Mouse (Mus musculus) hindlimb bud, embryonic 11.5 days (tissue): ENCODE measurements around the gene Rasa2.
"Not testable (repeated sequence)": the region's sequence is repeated elsewhere in the genome, so short reads cannot be mapped to it uniquely, and the experiment has no call there.

ENCODE experiments used
- DNase-seq: peaks from one replicate; pipeline ENCODE4 v3.0.0-alpha.2; 2012; ENCODE audit warnings: low read depth, low spot score; ENCODE audit errors: extremely low spot score

Rasa2 gene

DNA sequence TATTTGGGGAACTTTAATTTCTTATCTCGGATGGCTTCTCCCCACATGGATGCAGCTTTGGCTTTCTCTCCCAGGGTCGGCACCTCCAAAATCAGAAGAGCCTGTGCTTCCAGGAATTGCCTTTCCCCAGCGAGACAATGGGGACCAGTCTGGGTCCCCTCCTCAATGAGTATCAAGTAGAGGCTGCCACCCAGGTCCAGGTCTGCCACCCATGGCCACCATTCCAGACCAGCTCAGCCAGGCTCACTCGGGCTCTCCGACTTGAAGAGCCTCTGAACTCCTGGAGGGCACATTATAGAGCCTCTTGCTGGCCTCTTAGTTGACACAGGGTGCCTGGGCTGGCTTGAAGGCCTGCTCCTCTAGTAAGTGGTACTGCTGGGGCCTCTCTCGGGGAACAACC, 97.9 kb downstream of the Rasa2 start:
- no peak for DNase-seq

DNA sequence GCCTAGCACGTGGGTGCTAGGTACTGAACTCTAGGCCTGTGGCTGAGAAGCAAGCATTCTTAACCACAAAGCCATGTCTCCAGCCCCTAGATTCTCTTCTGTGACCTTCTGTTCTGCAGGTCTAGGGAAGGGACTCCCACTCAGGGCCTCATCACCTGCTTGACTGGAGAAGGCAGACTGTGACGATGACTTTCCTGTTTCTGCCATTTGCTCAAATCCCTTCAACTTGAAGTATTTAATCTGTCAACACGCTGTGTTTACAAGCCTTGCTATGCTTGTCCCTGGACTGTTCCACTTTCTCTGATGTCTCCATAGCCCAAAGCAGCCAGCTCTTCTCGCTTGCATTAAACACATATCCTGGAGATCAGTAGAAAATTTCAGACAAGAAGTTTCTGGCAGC, 98.9 kb downstream of the Rasa2 start:
- no peak for DNase-seq

DNA sequence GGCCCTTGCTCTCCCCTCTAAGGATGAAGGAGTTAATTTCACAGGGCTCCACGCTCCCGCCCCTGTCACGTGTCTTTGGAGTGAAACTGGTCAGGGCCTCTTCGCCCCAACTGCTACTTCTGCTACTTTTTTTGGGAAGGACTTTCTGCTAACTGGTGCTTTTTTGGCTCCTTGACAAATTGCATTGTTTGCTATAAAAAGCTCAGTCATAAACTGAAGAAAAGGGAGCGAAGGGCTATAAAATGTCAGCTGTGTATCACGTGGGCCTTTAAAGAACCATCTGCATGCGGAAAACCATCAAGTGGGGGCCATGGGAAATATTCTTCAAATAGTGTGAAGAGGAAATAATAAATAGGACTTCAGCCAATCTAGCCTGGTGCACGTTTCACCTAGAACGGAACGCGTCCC, 100.7 kb downstream of the Rasa2 start:
- no peak for DNase-seq

DNA sequence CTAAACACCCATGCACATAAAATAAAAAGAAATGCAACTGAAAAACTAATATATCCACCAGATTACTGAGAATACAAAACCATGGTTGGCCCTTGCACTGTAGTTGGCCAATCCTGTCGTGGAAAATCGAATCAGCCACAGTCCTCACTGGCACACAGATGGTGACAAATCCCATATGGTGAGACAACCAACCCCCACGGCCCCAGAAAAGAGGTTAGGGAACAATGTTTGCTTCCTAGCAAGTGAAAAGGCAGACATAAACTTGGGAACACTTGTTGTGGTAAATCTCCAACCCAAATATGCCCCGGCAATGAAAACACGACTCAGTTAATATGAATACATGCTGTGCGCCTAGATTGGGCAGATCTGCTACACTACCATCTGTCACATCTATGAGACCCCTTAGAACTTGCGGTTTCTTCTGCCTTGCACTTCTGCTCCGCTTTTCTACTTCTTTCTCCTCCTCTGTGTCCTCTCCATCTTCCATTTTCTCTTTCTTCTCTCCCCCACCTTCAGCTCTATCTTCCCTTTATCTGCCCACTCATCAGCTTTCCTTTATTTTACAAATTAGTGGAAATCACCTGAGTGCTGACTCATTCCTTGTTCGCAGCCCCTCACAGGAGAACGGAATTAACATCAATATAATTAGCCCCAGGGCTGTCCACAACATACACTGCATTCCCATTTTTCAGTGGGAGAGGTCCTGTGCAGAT, 101.3 kb downstream of the Rasa2 start:
- no peak for DNase-seq

DNA sequence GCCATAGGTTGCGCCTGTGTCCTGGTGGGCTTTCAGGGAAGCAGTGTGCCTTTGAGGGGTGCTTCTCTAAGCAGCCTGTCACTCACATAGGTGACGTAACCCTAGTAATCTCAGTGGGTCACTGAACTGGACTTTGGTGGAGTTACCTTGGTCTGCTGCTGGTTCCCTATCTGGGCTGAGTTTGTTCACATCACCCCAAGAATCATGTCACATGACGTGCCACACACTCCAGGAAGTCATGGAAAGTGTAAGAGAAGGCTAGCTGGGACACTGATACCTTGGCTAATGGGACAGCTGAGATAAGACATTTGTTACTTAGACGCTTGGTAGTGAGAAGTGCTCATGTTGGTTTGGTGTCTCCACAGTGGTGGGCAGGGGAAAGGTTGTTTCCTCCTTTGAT, 105.4 kb downstream of the Rasa2 start:
- no peak for DNase-seq

DNA sequence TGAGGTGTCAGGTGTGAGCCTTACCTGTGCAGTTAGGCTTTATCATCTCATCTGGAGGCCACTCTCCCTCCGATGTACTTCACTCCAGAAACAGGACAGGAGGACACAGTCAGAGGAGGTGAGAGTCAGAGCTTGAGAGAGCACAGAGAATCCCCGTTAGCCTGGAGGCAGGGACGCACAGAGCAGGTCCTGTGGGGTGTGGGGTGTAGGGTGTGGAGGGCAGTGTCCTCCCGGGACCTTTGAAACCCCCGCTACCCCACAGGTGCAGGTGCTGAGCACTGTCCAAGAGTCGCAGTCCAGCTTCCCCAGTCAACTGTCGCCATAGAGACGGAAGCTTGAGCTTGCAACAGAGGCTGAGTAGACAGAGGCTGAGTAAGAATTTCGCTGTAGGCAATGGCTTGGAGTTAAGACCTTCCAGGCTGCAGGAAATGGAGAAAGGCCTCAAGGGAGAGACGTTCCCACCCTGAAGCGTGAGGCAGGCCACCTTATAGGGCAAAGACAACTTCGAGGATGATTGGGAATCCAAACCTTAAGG, 106.4 kb downstream of the Rasa2 start, which contains the start of gene Gm28729:
Gene Gm28729, minus strand, starts transcription at position 293 of the 535 bp plus-strand sequence.
- DNase-seq: no peak

DNA sequence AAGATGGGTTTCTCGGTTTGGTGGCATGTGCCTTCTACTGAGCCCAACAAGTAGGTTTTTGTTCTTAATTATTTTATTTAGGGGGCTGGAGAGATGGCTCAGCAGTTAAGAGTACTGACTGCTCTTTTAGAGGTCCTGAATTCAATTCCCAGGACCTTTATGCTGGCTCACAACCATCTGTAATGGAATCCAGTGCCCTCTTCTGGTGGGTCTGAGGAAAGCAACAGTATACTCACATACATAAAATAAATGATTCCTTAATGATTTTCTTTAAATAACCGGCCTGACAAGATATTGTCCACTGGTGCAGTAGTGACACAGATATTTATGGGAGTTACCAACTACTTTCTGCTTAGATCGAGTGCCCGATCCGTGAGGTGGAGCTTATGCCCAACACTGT, 108.3 kb downstream of the Rasa2 start:
- DNase-seq: no peak

DNA sequence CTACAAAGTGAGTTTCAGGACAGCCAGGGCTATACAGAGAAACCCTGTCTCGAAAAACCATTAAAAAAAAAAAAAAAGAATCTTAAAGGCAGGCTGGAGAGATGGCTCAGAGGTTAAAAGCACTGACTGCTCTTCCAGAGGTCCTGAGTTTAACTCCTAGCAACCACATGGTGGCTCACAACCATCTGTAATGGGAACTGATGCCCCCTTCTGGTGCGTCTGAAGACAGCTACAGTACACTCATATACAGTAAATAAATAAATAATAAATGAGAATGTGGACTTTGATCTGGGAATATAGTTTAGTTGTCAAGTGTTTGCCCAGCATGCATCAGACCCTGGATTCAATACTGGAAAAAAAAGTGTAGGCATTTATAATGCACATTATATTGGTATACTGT, 109.8 kb downstream of the Rasa2 start:
- not testable (repeated sequence) for DNase-seq

DNA sequence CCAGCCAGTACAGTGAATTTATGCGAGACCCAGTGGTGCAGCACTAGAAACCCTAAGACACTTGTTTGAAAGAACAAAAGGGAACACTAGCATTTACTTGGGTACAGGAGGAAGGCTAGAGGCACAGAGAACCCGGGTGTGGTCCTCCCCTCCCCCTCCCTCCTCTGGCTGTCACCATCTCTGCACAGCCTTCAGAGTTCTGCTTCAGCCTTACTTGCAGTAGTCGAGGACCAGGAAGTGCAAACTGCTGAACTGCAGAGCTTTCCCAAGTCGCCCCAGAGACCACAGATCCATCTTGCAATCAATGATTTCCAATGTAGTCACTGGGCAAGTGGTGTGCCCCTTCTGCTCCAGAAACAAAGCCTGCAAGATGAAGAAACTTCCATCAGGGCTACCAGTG, 114.0 kb downstream of the Rasa2 start:
- DNase-seq: no peak

DNA sequence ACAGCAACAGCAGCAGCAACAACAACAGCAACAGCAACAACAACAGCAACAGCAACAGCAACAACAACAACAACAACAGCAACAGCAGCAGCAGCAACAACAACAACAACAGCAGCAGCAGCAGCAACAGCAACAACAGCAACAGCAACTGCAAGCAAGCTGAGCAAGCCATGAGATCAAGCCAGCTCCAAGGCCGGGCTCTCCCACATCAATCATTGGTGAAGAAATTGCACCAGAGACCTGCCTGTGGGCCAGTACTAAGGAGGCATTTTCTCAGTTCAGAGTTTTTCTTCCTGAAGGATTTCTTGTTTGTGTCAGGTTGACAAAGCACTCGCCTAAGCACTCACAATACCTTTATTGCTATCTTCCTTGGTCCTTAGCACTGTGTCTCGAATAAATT, 114.6 kb downstream of the Rasa2 start:
- no peak for DNase-seq

DNA sequence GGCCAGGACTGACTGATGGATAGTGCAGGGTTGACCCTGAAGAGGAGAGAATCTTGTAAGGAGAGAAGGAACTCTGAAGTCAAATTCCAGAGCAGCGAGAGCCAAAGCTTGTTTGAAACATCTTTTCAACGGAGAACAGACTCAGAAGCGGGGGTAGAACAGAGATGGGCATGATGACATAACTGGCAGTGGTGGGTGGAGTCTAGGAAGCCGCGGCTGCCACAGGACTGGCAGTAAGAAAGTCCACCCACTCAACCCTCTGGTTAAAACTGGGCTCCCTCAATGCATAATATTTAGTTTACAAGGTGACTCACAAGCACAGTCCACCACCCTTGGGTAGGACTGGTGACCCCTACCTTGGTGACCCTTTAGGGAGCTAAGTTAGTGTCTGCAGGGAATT, 115.7 kb downstream of the Rasa2 start:
- no peak for DNase-seq

DNA sequence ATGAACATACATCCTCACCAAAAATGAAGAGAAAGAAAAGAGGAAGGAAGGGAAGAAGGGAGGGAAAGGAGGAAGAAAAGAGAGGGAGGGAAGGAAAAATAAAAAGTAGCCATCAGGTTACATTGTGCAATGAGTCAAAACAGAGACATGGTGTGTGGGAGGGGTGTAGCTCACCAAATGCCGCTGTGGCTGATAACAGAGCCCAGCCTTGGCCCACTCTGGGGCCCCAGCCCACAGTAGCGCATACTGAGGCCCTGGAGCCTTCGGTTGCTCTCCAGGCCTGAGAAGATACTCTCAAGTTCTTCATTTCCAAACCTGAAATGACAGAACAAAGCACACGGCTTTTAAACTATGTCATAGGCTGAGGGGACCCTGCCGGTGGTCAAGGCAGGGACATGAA, 117.1 kb downstream of the Rasa2 start:
- DNase-seq: no peak

DNA sequence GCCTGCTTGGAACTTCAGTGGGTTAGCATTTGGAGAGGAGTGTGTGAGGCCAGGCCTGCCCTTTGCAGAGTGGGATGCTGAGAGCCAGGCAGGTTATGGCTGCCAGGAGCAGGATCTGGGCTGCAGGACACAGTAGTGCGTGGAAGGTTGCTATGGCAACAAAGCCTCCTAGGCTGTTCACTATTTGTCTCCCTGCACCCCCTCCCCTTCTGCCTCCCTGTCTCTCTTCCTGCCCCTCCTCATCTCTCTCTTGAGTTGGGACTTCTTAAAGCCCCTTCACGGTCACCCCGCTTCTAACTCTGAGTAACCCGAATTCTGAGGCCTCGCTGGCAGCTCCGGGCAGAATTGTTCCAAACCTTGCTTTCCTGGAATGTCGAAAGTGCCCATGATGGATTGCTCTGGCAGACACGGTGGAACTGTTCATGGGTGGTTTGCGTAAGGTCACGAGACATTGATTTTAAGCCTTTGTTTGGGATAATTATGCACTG, 125.4 kb downstream of the Rasa2 start:
- no peak for DNase-seq

DNA sequence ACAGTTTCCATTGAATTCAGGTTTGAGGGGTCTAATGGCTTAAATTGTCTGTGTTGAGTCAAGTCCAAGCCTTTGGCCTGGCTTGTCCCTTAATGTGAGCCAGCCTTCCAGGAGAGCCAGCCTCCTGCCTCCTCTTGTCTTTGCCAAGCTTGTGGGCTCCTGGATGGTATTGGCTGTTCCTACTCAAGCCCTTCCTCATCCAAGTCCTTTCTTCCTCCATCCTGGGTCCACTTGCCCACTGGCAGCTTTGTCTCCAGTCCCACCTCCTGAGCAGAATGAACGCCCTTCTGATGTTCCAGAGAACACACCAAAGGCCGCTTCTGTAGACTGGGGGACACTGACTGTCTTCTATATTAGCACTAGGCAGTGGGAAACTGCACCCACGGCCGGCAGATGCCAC, 126.3 kb downstream of the Rasa2 start:
- no peak for DNase-seq

DNA sequence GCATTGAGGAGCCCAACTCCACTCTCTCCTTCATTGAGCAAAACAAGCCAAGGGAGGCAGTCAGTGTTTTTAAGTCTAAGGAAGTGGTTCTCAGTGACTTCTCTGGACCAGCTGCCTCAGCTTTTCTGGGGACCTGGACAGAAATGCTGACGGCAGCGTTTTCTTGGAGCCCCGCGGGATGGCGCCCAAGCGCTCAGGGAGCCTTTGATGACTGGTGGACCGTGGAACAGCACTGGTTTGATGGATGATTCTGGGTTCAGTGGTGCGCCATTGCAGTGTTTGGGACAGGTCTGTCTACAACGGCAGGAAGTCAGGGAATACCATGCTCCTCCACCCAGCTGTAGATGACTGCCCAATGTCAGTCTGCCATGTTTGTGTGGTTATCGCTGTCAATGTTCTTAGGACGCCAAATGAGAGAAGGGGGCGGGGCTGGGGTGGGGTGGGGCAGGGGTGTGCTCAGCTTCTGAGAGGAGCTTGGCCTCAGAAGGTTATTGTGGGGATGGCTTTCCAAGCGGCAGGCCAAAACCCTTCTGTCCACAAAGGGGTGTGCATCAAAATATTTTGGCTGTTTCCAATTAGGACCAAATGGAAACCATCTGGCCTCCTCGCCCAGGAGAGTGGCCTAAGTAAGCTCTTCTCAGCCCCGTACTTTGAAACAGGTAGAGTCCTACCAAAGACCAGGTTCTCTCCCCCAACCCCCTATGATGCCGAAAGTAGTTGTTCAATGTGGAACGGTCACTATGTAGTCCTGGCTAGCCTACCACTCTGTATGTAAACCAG, 127.1 kb downstream of the Rasa2 start:
- DNase-seq: no peak

DNA sequence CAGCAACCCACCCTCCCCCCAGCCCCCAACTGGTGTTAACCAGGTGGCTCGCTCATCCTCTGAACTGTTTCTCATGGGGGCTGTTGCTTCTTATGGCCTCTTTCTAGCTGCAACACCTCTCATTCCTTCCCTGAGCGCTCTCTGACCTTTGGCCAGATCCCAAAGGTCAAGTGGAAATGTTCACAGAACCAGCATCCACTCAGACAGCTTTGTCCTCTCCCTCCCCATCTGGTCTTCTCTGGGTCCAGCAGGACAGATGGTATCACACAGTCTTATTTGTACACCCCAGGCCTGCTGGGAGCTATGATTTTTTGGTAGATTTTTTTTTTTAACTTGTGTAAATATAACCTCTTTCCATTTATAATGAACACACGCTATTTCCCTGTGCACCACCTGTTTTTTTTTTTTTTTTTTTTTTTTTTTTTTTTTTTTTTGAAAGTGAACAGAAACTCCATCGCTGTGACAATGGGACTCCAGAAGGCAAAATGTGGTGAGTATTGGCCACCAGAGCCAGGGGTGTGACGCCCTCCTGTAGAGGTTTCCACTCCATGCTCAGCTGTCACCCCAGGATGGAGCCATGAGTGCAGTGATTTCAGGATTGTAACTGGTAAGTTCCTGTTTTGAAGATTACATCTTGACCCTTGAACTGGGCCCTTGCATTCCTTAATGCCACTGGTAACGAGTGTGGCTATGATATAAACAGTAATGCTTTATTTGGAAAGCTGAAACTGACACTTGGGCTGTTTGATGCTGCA, 128.4 kb downstream of the Rasa2 start:
- DNase-seq: no peak

DNA sequence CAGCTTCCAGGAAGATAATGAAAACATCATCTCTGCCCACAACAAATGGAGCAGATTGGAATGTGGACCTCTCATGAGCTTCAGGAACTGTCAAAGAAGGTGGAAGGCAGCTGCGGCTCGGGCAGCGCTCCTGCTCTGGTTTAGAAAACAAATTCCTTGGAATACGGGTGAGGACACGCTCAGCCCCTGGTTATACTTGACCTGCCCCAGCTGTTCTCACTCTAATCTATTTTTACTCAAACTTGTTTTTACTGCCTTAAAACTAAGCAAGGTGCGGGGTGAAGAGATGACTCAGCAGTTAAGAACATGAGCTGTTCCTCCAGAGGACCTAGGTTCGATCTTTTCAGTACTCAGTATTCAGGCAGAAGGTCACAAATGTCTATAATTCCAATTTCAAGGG, 130.2 kb downstream of the Rasa2 start:
- DNase-seq: no peak

DNA sequence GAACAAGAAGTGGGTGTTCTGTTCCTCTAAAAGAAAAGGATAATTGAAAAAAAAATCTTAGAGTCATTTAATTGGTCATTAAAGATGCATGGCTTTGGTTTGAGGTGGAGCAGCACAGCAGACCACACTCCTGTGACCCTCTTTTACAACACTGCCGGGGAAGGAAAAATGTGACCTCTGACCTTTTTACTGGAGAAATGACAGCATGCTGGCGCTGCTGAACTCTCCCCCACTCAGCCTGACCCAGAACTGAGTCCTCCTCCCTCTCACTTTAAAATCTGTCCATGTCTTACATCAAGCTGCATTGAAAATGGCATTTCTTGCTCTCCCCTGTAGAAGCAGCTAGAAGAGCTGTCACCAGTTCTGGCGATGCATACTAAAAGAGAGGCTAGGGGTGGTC, 138.2 kb downstream of the Rasa2 start:
- no peak for DNase-seq

DNA sequence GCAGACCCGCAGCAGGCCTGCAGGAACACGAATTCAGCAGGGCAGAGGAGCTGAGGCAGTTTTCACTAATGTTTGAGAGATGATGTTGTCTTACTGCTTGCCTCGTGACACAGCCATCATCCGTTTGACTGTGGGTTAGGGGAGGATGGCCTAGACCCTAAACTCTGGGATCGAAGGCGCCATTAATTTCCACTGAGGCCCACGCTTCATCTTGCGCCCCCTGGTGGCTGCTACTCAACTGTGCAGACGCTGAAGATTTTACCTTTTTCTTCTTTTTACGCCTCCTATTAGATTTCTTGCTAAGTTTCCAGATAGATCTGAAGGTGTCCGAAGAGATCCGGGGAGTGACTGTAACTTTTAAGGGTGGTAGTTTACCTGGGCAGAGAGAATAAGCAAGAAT, 139.6 kb downstream of the Rasa2 start:
- no peak for DNase-seq
